Mouse (Mus musculus) liver, adult 2 months (tissue): ENCODE results near the gene Vasp. TPM values are rescaled to one million over a fixed set of nuclear protein-coding genes. Genes with fewer than 3 reads are reported as not detected.
A peak's percentile ranks its signal among the peaks of the same experiment; 100 is the strongest.

ENCODE experiments used
- DNase-seq: peaks from one replicate; pipeline ENCODE4 v3.0.0-alpha.2; 2011; ENCODE audit warnings: low read depth, low spot score; ENCODE audit errors: extremely low read depth
- H3K27ac ChIP-seq: fragments of 200-500 bp; replicated peaks from 2 replicates; pipeline ENCODE4 v1.5.1; 2012; ENCODE audit warnings: low read depth, mild to moderate bottlenecking, control low read depth, inconsistent platforms, low read length; ENCODE audit not compliant: insufficient read depth
- H3K27me3 ChIP-seq: fragments of 200-500 bp; 2 replicates; pipeline ENCODE4 v1.6.1; 2012; ENCODE audit warnings: mild to moderate bottlenecking, moderate library complexity, low read length, inconsistent platforms; ENCODE audit not compliant: control insufficient read depth, insufficient read depth
- H3K36me3 ChIP-seq: fragments of 200-500 bp; 2 replicates; pipeline ENCODE4 v1.6.1; 2012; ENCODE audit warnings: low read length, inconsistent platforms; ENCODE audit not compliant: control insufficient read depth, insufficient read depth
- H3K4me1 ChIP-seq: fragments of 200-500 bp; 2 replicates; pipeline ENCODE4 v1.6.1; 2011; ENCODE audit warnings: low read length; ENCODE audit not compliant: control insufficient read depth, insufficient read depth
- H3K4me3 ChIP-seq: fragments of 200-500 bp; 2 replicates; pipeline ENCODE4 v1.5.1; 2011; ENCODE audit warnings: low read depth, mild to moderate bottlenecking, control low read depth, low read length, moderate library complexity; ENCODE audit not compliant: insufficient read depth
- H3K79me2 ChIP-seq: fragments of 200-500 bp; 2 replicates; pipeline ENCODE4 v1.6.1; 2012; ENCODE audit warnings: inconsistent platforms, mild to moderate bottlenecking, low read length, moderate library complexity; ENCODE audit not compliant: control insufficient read depth, insufficient read depth
- H3K9ac ChIP-seq: fragments of 200-500 bp; 2 replicates; pipeline ENCODE4 v1.6.1; 2012; ENCODE audit warnings: low read depth, mild to moderate bottlenecking, control low read depth, inconsistent platforms, low read length
- CTCF ChIP-seq: fragments of 200-500 bp; IDR thresholded peaks from 2 replicates; pipeline ENCODE4 v1.5.1; 2011; ENCODE audit warnings: low read depth, low read length, control low read depth
- POLR2A ChIP-seq: fragments of 200-500 bp; IDR thresholded peaks from 2 replicates; pipeline ENCODE4 v1.6.1; 2011; ENCODE audit warnings: low read length, control low read depth; ENCODE audit not compliant: insufficient read depth; ENCODE audit errors: extremely low read depth
- WGBS: fragments of 180-500 bp; shearing (Covaris S2); methylation state at CpG from one replicate; pipeline ENCODE4 v1.1.7; 2018; 5-methylcytosine and 5-hydroxymethylcytosine counted together
- polyA plus RNA-seq: library from polyadenylated mRNA; depleted of rRNA; stranded (reverse); fragments of >200 nt; gene quantifications from 2 replicates; pipeline ENCODE4 v1.2.3, GENCODE M21; 2012
- total RNA-seq: library from RNA; depleted of rRNA; stranded (reverse); fragments of >200 nt; gene quantifications from 2 replicates; pipeline ENCODE4 v1.2.3, GENCODE M21; 2014

The Vasp gene
- total and polyA plus RNA-seq, 2 experiments: 6.3 to 37.1 TPM

DNA sequence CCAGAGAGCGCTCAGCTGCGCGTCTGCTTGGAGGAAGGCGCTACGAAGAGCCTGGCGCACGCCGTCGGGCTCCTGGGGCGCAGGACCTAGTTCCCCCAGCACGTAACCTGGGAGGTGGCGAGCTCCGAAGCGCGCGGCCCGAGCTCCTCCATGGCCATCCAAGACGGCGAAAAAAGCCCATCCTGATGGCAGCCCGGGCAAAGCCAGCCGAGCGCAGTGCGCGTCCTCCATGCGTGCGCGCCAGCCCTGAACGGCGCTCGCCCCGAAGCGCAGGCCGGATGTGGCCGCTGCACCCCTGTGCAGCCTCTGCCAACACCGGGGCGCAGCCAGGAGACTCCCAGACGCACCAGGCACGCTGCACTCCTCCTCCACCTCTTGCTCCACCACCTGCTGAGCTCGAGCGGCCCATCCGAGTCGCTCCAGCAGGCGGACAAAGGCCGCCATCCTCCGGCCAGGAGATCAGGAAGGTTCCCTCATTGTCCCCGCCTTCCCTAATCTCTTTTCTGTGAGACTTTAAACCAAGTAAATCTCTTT, 8.0 kb upstream of the Vasp start, which contains the start of gene Ppm1n:
Gene Ppm1n, minus strand, starts transcription at position 484 of the 534 bp plus-strand sequence.
- Histone ChIP-seq H3K36me3 (no peaks in the 10 kb centered on the region), H3K79me2 (no peaks in the 10 kb centered on the region), H3K27ac (no peak within 1 kb of the TSS), H3K4me1 (no peaks in the 10 kb centered on the region), H3K9ac (no peak within 1 kb of the TSS), H3K4me3 (peak within 1 kb of the TSS; percentile 17; the same call in 1 of the 2 replicates), H3K27me3 (peaks cover 8% of the 10 kb centered on the region)
- DNase-seq: no peak
- 3% methylated on average over 46 of the region's 46 CpGs for WGBS
- TF ChIP-seq CTCF (no peak), POLR2A (no peak)

DNA sequence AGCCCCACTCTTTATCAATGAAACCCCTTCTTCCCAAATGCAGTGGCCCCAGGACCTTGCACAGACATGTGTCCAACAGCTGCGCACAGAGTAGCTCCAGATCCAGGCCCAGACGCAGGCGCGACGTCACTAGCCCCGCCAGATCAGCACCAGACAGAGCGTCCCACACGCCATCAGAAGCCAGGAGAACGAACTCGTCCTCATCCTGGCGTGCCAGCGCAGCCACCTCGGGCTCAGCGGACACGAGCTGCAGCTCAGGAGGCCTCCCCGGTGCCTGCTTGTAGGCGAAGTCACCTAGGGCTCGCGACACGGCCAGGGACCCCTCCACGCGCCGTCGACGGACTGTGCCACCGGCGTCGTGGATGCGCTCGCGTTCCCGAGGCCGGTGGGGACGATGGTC, 7.4 kb upstream of the Vasp start:
- Histone ChIP-seq H3K36me3 (no peaks in the 10 kb centered on the region), H3K27me3 (peaks cover 8% of the 10 kb centered on the region), H3K4me1 (no peaks in the 10 kb centered on the region), H3K9ac (no peak overlapping the region), H3K79me2 (no peaks in the 10 kb centered on the region), H3K4me3 (peak overlapping the region; percentile 17; the same call in 1 of the 2 replicates), H3K27ac (no peak overlapping the region)
- DNase-seq: no peak
- WGBS: 6% methylated on average over 34 of the region's 34 CpGs
- TF ChIP-seq POLR2A (no peak), CTCF (no peak)

DNA sequence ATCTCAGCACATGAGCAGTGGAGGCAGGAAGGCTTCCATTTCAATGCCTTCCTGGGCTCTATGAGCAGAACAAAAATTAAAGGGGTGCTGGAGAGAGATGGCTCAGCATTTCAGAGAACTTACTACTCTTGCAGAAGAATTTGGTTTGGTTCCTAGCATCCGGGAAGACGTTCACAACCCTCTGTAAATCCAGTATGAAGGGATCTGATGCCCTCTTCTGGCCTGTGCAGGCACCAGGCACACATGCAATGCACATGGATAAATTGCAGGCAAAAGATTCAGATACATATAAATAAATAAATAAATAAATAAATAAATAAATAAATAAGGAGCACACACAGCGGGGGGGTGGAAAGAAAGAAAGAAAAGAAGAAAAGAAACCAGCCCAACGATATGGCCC, 4.6 kb upstream of the Vasp start:
- Histone ChIP-seq H3K27ac (no peak overlapping the region), H3K4me3 (no peak overlapping the region), H3K9ac (no peak overlapping the region), H3K36me3 (no peaks in the 10 kb centered on the region), H3K4me1 (no peaks in the 10 kb centered on the region; the same call in 1 of the 2 replicates), H3K79me2 (peaks cover 2% of the 10 kb centered on the region; the same call in 1 of the 2 replicates), H3K27me3 (peaks cover 8% of the 10 kb centered on the region)
- no peak for DNase-seq
- 56% methylated on average over 4 of the region's 4 CpGs for WGBS
- no peak for TF ChIP-seq POLR2A
- peak; percentile 69 for TF ChIP-seq CTCF

DNA sequence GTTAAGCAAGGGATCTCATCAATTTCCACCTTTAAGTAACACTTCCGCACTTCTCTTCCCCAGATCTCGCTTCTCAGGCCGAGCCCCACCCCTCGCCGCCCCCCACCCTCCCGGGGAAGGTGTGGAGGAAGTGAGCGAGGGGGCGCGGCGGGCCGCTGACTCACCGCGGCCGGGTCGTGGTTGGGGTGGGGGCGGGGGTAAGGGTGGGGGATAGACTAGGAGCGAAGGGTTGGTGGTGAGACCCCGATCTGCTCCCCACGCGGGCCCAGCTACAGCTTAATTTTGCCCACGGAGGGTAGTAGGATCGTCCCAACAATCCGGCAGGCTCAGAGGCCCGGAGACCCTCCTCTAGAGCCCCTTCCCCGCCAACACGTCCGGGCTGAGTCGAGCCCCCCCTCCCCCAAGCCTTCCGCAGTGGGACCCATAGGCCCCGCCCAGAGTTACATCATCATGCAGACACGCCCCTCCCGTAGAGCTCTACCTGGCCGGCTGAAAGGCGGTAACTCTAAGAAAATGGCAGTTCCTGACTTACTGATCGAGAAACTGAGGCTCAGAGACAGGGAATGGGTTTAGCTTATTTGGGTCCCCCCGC, 652 bp upstream of the Vasp start:
- no peaks in the 10 kb centered on the region for H3K27me3 ChIP-seq
- 1% methylated on average over 36 of the region's 36 CpGs for WGBS
- peaks cover 2% of the 10 kb centered on the region; the same call in 1 of the 2 replicates for H3K4me1 ChIP-seq
- DNase-seq: peak; percentile 69
- no peaks in the 10 kb centered on the region for H3K36me3 ChIP-seq
- peaks cover 14% of the 10 kb centered on the region for H3K79me2 ChIP-seq
- TF ChIP-seq CTCF: no peak
- 0 out of 2 replicates have a peak, but pooled peaks have one; percentile 39 for TF ChIP-seq POLR2A
- H3K27ac ChIP-seq: peak overlapping the region; percentile 91
- peak overlapping the region; percentile 86 for H3K9ac ChIP-seq
- peak overlapping the region; percentile 96 for H3K4me3 ChIP-seq

DNA sequence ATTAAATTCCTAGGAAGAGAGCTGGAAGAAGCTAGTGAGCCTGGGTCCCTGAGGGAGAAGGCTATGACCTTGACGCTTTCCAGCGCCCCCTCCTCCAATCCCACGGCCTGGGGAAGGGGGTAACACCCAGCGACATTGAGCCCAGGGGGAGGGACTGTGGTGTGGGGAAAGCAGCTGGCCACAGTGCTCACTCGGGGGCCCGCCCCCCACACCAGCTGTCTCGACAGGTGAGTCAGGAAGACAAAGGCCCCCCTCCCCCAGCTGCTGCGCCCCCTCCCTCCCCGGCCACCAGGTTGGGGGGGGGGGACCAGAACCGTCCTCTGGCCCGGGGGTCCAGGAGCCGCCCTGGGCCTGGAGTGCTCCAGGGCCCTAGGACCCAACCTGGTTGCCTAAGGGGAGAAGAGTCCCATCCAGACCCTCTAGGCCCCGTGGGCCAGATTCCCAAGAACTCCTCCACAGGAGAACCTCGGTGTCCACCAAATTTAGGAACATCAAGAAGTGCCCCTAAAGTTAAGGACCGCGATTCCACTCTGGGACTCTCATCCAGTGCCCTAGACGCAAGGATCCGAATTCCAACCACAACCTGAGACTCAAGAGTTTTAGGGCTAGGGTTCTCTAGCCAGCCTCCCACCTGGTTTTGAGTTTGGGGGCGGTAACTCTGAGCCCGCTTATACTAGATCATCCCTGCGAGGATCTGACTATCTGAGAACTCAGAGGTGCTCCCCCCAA, 944 bp downstream of the Vasp start:
- no peak for DNase-seq
- Histone ChIP-seq H3K27me3 (no peaks in the 10 kb centered on the region), H3K27ac (peak overlapping the region; percentile 83), H3K4me1 (peaks cover 6% of the 10 kb centered on the region; the same call in 1 of the 2 replicates), H3K36me3 (no peaks in the 10 kb centered on the region), H3K9ac (peak overlapping the region; percentile 86), H3K79me2 (peaks cover 22% of the 10 kb centered on the region), H3K4me3 (peak overlapping the region; percentile 96)
- 4% methylated on average over 20 of the region's 21 CpGs for WGBS
- no peak for TF ChIP-seq CTCF
- TF ChIP-seq POLR2A: no peak
